Mouse (Mus musculus): Measurements from ENCODE around the gene B130006D01Rik.

DNA sequence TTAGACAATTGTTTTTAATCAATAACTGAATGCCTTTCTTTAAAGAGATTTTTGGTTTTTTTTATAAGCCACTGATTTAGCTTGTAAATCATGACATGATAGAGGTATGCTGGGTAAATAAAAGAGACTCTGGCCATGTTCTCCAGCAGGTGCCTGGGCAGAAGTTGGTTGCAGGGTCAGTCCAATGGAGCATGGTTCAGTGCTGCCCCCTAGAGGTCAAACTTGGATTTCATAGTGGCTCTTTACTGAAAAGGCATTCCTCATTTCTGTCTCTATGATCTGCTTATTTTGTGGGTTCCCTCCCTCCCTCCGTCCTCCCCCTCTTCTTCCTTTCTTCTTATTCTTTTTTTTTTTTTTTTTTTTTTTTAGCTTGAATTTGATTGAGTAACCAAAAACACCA lies 27.6 kb downstream of the B130006D01Rik start:
- no peak for TF ChIP-seq POLR2A (IDR thresholded peaks at IDR 0.05; ENCODE audit: borderline replicate concordance, low read depth, low read length)
- TF ChIP-seq CTCF (IDR thresholded peaks at IDR 0.05; ENCODE audit: low read depth, low read length), result peak; percentile 61

Data from bone marrow macrophage, adult 2 months (primary cell).